Mouse (Mus musculus): Measurements from ENCODE around the gene C87414.
"Not testable (repeated sequence)": the region's sequence is repeated elsewhere in the genome, so short reads cannot be mapped to it uniquely, and the experiment has no call there.

Gene C87414

GRCm38 (mm10) chr5:93671451-93671850, at the start of gene C87414:
Gene C87414, minus strand, starts transcription at chr5:93671551.
- not testable (repeated sequence) for DNase-seq (ENCODE audit: low spot score)

GRCm38 (mm10) chr5:93684661-93685060, 13.3 kb upstream of the C87414 start:
- DNase-seq (ENCODE audit: low spot score): peak; percentile 3
